Mouse (Mus musculus): ENCODE data around the gene Mef2c. TPM values are rescaled to one million over a fixed set of nuclear protein-coding genes. Genes with fewer than 3 reads are reported as not detected.

Mef2c gene
- polyA plus RNA-seq, 1 experiment from 2014 or later: 27.1 TPM

DNA sequence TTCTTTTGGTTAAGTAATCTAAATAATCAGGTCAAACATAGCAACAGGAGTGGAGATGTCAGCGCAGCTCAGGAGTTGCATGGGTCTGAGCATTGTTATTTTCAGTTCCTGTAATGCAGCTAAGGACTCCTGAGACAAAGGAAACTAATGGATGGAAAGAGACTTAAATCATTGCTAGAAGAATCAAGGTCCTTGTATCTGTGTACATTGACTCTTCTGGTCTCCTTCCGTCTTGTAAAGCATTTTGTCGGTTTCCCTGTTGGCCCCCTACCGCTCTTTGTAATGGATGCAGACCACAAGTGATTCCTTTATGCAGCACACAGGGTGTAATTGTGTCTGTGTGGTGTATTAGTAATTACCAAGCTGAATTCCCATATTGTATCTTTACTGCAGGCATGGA is 101.0 kb downstream of the Mef2c start:
- WGBS: 17% methylated on average over 4 of the region's 4 CpGs
- no peaks in the 10 kb centered on the region for H3K36me3 ChIP-seq (replicated peaks)
- no peak overlapping the region for H3K4me2 ChIP-seq
- no peaks in the 10 kb centered on the region for H3K9me3 ChIP-seq
- no peak overlapping the region for H3K27ac ChIP-seq
- no peaks in the 10 kb centered on the region for H3K27me3 ChIP-seq (replicated peaks)
- H3K9ac ChIP-seq: no peak overlapping the region
- H3K4me3 ChIP-seq: no peak overlapping the region
- peaks cover 17% of the 10 kb centered on the region for H3K4me1 ChIP-seq
- ATAC-seq (replicated peaks): peak; percentile 32

- ATAC-seq (replicated peaks): peak; percentile 58; the same call in 1 of the 2 replicates
- Histone ChIP-seq H3K27ac (no peak overlapping the region), H3K27me3 (replicated peaks) (no peaks in the 10 kb centered on the region), H3K9me3 (no peaks in the 10 kb centered on the region), H3K4me2 (no peak overlapping the region), H3K9ac (no peak overlapping the region), H3K4me3 (no peak overlapping the region), H3K4me1 (peaks cover 17% of the 10 kb centered on the region), H3K36me3 (replicated peaks) (no peaks in the 10 kb centered on the region)
- WGBS: 32% methylated on average over 4 of the region's 4 CpGs
Observed at GRCm38 (mm10) chr13:83607883-83608581, 104.2 kb downstream of the Mef2c start.

DNA sequence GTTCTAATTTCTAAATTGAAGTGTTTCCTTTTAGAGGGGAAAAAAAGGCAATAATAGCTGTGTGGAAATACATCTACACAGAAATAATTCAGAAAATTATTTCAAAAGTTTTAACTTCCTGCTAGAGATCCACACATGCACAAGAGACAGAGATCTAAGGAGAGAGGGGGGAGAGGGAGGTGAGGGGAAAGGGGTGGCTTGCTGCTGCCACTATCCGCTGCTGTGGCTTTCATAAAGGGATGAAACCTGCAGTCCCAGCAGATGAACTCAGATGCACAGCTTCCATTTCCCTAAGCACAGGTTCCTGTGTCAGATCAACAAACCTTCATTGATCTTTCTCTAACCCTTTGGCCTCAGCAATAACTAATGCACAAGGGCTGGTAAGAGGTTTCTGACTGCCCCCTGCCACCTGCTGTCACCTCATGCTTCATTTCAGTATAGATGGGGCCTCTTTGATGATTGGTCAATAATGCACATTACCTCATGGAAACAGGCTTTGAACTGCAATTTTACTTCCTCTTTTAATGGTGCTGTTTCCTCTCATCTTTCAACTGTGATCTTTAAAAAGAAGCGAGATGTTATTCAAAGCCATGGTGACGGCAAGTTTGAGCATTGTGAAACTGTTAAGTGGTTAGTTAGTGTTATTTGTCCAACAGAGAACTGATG is 105.2 kb downstream of the Mef2c start:
- Histone ChIP-seq H3K9me3 (no peaks in the 10 kb centered on the region), H3K4me3 (no peak overlapping the region), H3K9ac (no peak overlapping the region), H3K27me3 (replicated peaks) (no peaks in the 10 kb centered on the region), H3K4me1 (peaks cover 15% of the 10 kb centered on the region), H3K36me3 (replicated peaks) (no peaks in the 10 kb centered on the region), H3K4me2 (no peak overlapping the region), H3K27ac (no peak overlapping the region)
- no peak for ATAC-seq (replicated peaks)
- WGBS: 69% methylated on average over 3 of the region's 3 CpGs

DNA sequence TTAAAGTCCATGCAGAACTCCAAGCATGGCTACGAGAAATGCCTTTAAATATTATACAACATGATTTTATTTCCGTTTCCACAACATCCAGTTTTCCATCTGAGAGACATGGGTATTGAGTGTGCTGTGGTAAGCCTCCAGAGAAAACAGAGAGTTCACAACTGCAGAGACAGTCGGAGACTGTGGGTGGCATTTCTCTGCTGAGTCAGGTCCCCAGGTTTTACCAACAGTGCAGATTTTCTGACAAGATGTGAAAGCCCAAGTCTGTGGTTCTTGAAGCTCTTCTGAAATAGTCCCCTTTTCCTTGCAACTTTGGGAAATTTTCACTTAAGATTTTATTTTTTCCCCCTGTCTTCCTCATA is 105.7 kb downstream of the Mef2c start:
- Histone ChIP-seq H3K36me3 (replicated peaks) (no peaks in the 10 kb centered on the region), H3K4me3 (no peak overlapping the region), H3K4me2 (no peak overlapping the region), H3K27ac (no peak overlapping the region), H3K4me1 (peaks cover 12% of the 10 kb centered on the region), H3K27me3 (replicated peaks) (no peaks in the 10 kb centered on the region), H3K9ac (no peak overlapping the region), H3K9me3 (no peaks in the 10 kb centered on the region)
- ATAC-seq (replicated peaks): no peak
- 75% methylated on average over 3 of the region's 3 CpGs for WGBS

DNA sequence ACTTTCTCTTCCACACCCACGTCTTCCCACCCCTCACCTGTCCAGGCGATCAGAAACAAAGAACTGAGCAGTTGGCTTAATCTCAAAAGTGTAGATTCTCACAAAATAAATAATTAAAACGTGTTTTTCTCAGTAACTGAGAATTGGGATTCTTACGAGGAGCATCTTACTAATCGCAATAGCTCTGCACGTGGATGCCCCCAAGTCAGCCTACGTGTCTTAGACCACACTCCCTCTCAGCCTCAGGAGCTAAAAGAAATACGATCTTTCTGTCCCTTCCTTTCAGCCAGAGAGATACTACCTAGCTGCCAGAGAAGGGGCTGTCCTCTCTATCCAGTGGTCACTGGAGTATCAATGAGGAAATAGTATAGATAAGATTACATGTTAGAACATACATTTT is 106.3 kb downstream of the Mef2c start:
- Histone ChIP-seq H3K36me3 (replicated peaks) (no peaks in the 10 kb centered on the region), H3K4me1 (peaks cover 8% of the 10 kb centered on the region; the same call in 1 of the 2 replicates), H3K4me2 (no peak overlapping the region), H3K4me3 (no peak overlapping the region), H3K9me3 (no peaks in the 10 kb centered on the region), H3K9ac (no peak overlapping the region), H3K27me3 (replicated peaks) (no peaks in the 10 kb centered on the region), H3K27ac (no peak overlapping the region)
- ATAC-seq (replicated peaks): no peak
- 88% methylated on average over 8 of the region's 8 CpGs for WGBS

DNA sequence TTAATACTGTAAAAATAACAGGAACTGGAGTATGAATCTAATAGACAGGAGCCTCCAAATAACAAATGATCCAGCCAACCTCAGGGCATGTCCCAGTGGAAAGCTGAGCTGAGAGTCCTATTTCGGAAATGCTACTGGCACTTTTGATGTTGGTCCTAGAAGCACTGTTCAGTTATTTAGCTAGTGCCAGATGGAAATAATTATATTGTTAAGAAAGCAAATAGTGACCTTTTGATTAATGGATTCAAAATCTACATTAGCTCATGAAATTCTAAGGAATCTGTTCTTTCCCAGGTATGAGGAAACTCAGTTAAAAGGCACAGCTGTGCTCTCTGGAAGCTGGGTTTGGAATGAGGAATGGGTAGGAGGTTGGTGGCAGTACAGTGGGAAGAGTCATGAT is 108.4 kb downstream of the Mef2c start:
- Histone ChIP-seq H3K4me1 (peaks cover 8% of the 10 kb centered on the region; the same call in 1 of the 2 replicates), H3K27ac (no peak overlapping the region), H3K36me3 (replicated peaks) (no peaks in the 10 kb centered on the region), H3K9me3 (no peaks in the 10 kb centered on the region), H3K9ac (no peak overlapping the region), H3K4me2 (no peak overlapping the region), H3K4me3 (no peak overlapping the region), H3K27me3 (replicated peaks) (no peaks in the 10 kb centered on the region)
- 91% methylated on average over 1 of the region's 1 CpGs for WGBS
- ATAC-seq (replicated peaks): no peak

DNA sequence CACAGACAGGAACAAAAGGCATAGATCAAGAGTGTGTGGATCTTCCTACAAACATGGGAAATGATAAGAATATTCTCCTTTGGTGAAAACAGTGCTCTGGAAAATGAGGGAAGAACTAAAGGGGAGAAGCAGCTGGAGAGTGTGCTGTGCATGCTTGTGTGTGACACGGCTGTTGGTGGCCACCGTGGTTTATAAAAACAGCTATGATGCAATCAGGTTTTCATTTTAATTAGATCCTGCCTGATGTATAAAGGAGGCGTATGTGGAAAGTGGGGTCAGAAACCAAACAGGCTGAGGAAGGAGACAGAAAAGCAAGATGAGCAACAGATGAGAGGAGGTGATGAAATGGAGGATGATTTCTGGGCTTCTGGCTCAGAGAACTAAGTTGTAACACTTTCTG is 112.0 kb downstream of the Mef2c start:
- 86% methylated on average over 3 of the region's 3 CpGs for WGBS
- no peak overlapping the region for H3K27ac ChIP-seq
- ATAC-seq (replicated peaks): no peak
- no peak overlapping the region for H3K4me2 ChIP-seq
- no peak overlapping the region for H3K4me3 ChIP-seq
- no peaks in the 10 kb centered on the region for H3K27me3 ChIP-seq (replicated peaks)
- no peak overlapping the region for H3K9ac ChIP-seq
- H3K36me3 ChIP-seq (replicated peaks): no peaks in the 10 kb centered on the region
- no peaks in the 10 kb centered on the region for H3K9me3 ChIP-seq
- no peaks in the 10 kb centered on the region for H3K4me1 ChIP-seq

- Histone ChIP-seq H3K27me3 (replicated peaks) (no peaks in the 10 kb centered on the region), H3K4me1 (no peaks in the 10 kb centered on the region), H3K4me2 (no peak overlapping the region), H3K4me3 (no peak overlapping the region), H3K36me3 (replicated peaks) (no peaks in the 10 kb centered on the region), H3K9ac (no peak overlapping the region), H3K9me3 (no peaks in the 10 kb centered on the region), H3K27ac (no peak overlapping the region)
- no peak for ATAC-seq (replicated peaks)
- 89% methylated on average over 4 of the region's 4 CpGs for WGBS
Observed at GRCm38 (mm10) chr13:83624651-83625050, 120.8 kb downstream of the Mef2c start.

DNA sequence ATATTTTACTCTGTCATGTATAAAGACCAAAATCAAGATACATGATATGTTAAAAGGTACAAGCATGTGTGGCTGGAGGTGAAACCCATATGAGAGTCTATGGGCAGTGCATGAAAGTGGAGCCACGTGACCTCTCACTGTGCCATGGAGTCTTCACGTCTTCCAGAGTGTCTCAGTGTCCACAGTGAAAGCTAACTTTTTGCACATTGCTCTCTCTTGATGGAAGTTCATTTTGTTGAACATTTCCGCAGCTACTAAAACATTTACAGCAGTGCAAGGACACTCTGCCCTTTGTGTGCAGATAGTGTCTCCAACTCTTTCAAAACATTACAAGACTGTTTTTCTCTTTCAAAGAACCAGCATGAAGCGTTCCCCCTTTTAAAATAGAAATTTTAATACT is 123.6 kb downstream of the Mef2c start:
- Histone ChIP-seq H3K27ac (no peak overlapping the region), H3K4me2 (no peak overlapping the region), H3K4me1 (no peaks in the 10 kb centered on the region), H3K9ac (no peak overlapping the region), H3K4me3 (no peak overlapping the region), H3K36me3 (replicated peaks) (no peaks in the 10 kb centered on the region), H3K9me3 (no peaks in the 10 kb centered on the region), H3K27me3 (replicated peaks) (no peaks in the 10 kb centered on the region)
- ATAC-seq (replicated peaks): no peak
- WGBS: 92% methylated on average over 4 of the region's 4 CpGs

DNA sequence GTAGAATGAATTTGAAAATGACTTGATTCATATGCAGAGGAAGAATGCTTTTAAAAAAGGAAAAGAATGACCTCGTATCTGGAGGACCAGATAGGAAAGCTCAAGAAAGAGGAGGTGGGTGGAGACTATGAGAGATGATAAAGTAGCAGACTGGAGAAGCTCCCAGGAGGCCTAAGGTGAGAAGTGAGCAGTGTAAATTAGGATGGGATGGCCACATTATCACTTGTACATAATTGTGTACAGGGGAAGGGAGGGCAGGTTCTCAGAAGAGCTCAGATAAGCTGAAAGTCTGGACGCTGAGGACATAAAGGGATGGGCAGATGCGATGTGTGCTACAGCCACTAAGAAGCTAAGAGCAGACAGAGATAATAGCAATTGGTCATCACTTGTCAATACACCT is 124.3 kb downstream of the Mef2c start:
- ATAC-seq (replicated peaks): no peak
- no peak overlapping the region for H3K4me3 ChIP-seq
- H3K4me1 ChIP-seq: no peaks in the 10 kb centered on the region
- no peak overlapping the region for H3K27ac ChIP-seq
- no peaks in the 10 kb centered on the region for H3K27me3 ChIP-seq (replicated peaks)
- H3K9me3 ChIP-seq: no peaks in the 10 kb centered on the region
- no peak overlapping the region for H3K4me2 ChIP-seq
- WGBS: 83% methylated on average over 3 of the region's 3 CpGs
- no peak overlapping the region for H3K9ac ChIP-seq
- no peaks in the 10 kb centered on the region for H3K36me3 ChIP-seq (replicated peaks)

DNA sequence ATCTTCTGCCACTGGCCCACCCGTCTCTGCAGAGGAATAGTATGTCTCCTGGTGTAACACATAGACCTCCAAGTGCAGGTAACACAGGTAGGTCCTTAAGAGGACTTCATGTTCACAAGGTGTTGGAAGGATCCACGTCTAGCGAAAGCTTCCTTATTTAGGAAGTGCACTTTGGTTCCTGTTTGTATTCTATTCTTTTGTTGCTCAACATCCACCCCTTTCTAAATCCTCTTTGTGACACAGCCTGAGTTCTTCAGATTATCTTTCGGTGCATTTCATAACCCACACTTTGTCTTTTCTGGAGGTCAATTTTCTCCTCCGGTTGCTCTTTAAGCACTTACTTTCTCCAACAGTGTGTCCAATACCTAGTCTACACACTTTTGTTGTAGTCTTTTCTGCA is 129.3 kb downstream of the Mef2c start:
- H3K36me3 ChIP-seq (replicated peaks): no peaks in the 10 kb centered on the region
- ATAC-seq (replicated peaks): no peak
- H3K4me3 ChIP-seq: no peak overlapping the region
- no peaks in the 10 kb centered on the region for H3K4me1 ChIP-seq
- H3K27ac ChIP-seq: no peak overlapping the region
- no peak overlapping the region for H3K9ac ChIP-seq
- no peak overlapping the region for H3K4me2 ChIP-seq
- 91% methylated on average over 5 of the region's 5 CpGs for WGBS
- no peaks in the 10 kb centered on the region for H3K9me3 ChIP-seq
- no peaks in the 10 kb centered on the region for H3K27me3 ChIP-seq (replicated peaks)

DNA sequence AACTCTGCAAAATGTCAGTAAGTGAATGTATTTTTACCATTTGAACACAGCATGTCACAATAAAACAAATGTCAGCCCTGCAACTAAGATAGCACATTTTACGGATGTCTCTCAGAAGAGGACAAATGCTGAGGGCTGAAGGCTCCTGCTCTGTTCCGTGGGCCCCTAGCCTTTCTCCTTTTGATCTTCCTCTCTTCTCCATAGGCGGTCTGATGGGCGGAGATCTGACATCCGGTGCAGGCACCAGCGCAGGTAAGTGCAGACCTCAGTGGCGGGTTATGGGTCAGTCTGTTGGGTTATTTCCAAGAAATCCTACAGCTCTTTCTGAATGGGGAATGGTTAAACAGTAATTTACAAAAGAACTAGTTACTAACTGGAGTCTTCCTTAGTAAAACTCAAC is 131.4 kb downstream of the Mef2c start:
- Histone ChIP-seq H3K9me3 (no peaks in the 10 kb centered on the region), H3K27me3 (replicated peaks) (no peaks in the 10 kb centered on the region), H3K27ac (no peak overlapping the region), H3K4me3 (no peak overlapping the region), H3K36me3 (replicated peaks) (no peaks in the 10 kb centered on the region), H3K4me1 (no peaks in the 10 kb centered on the region), H3K4me2 (no peak overlapping the region), H3K9ac (no peak overlapping the region)
- WGBS: 50% methylated on average over 7 of the region's 7 CpGs
- no peak for ATAC-seq (replicated peaks)

DNA sequence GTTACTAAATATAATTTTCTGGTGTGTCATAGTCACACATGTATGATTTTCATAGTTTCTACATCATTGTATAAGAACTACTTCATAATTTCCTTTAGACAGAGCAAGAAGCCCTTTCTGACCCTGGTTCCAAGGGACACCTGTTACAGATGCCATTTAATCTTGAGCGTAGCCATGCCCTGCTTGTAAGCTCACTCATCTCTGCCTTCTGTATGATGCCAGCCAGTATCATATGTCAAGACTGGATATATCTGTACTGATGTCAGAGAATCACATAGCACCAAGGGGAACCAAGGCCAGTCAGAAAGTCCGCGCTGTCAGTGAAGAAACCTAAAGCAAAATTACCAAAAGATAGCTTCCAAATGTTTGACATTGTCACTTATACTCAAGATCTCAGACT is 133.8 kb downstream of the Mef2c start:
- no peak overlapping the region for H3K9ac ChIP-seq
- no peak overlapping the region for H3K27ac ChIP-seq
- 95% methylated on average over 3 of the region's 3 CpGs for WGBS
- no peaks in the 10 kb centered on the region for H3K9me3 ChIP-seq
- H3K27me3 ChIP-seq (replicated peaks): no peaks in the 10 kb centered on the region
- ATAC-seq (replicated peaks): no peak
- H3K4me2 ChIP-seq: no peak overlapping the region
- no peaks in the 10 kb centered on the region for H3K36me3 ChIP-seq (replicated peaks)
- H3K4me1 ChIP-seq: no peaks in the 10 kb centered on the region
- no peak overlapping the region for H3K4me3 ChIP-seq
